Mouse (Mus musculus) lung, postnatal 36 days (tissue): ENCODE measurements at regions not wholly inside any gene's neighbourhood (a gene's known extent, or its start where the extent isn't known, plus 50 kb on each side); places are given as distances from the start of the nearest gene placed in this dataset.
A peak's percentile ranks its signal among the peaks of the same experiment; 100 is the strongest.

Source experiments
- DNase-seq: peaks from one replicate; pipeline ENCODE4 v3.0.0; 2022; ENCODE audit warnings: mixed read lengths

DNA sequence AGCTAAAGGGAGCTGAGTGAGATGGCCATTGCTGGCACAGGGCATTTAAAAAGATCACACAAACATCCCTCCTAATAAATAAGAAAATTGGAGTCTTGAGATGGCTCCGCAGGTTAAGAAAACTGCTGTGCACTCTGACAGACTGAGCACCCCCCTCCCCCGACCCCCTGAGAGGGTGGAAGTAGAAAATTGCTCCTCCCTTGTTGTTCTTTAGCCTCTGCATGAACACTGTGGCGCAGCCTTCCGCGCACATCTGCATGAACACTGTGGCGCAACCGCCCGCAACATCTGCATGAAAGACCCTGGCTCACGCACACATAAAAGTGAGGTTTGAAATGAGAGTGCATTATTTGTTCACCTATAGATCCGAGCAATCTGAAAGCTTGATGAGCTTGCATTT lies 50.2 kb upstream of the Itsn2 start:
- DNase-seq = no peak

DNA sequence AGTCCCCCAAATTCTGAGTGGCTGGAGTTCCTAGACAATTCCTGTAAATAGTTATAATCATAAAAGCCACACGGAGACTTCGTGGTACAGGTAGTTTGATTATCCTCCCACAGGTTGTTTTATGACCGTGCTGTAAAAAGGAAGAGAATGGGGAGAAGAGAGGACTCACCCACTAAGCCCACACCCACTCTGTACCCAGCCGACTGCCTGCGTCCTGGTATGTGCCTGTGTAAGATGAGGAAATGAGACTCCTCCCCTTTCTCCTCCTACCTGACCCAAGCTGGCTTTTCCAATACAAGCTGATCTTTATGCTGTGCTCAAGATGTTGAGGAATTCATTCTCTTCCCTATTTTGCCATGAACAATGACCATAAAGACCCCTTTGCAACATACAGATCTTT lies 57.3 kb upstream of the Ncoa1 start:
- peak; percentile 39 for DNase-seq

DNA sequence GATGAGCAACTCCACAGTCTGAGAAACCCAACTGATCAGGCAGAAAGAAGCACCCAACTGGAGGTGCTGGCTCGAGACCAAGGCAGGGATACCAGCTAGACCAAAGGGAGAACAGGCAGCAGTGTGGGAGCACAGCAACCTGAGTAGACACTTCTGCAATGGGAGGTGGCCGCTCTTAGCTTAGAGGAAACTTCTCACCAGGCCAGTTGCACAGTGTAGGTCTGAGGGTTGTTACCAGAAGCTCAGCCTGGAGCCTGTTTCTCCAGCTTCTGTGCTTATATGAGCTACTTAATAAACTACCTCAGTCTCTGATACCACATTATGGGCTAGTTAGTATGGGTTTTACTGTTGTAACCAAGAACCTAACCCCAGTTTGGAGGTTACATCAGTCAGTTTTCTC lies 56.7 kb upstream of the Ncoa1 start:
- DNase-seq = no peak

DNA sequence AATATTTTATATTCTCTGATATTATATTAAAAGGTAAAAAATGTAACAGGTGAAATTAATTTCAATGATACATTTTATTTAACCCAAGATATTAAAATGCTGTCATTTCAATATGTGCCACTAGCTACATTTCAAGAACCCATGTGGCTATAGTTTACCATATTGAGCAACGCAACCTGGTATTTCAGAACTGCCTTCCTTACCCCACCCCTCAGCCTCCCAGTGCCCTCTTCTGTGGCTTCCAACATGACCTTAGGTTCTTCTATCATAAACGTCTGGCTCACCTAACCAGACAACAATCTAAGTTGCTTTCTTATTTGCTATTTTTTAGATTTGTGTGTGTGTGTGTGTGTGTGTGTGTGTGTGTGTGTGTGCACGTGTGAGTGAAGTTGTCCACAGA lies 55.7 kb upstream of the Ncoa1 start:
- DNase-seq = no peak

DNA sequence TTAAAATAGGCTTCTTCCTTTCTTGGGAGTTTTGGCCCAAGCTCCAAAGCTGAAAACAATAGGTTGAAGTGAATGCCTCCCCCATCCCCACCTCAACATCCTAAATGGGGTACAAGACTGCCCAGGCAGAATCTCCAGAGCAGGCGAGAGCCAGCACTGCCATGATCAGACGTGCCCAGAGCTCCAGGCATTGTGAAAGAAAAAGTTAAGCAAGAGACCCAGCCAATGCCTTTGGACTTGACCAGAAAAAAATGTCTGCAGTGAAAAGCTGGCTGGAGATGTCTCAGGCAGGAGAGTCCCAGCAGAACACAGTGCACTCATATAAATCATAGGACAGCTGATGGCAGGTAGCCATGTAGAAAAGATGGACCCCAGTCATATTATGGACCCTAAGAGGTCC lies 50.0 kb upstream of the Ncoa1 start:
- DNase-seq = peak; percentile 47
